Mouse (Mus musculus) lung, postnatal 0 days (tissue): ENCODE measurements around the gene Gm27021.

ENCODE experiments used
- CTCF ChIP-seq: IDR thresholded peaks from 2 replicates; pipeline ENCODE4 v1.5.1; 2016; ENCODE audit warnings: antibody characterized with exemption, mild to moderate bottlenecking
- EP300 ChIP-seq: IDR thresholded peaks from 2 replicates; pipeline ENCODE4 v1.6.1; 2016; ENCODE audit warnings: antibody characterized with exemption, mild to moderate bottlenecking, control low read depth

GRCm38 (mm10) chr8:120607460-120607859 lies 60.4 kb downstream of the Gm27021 start:
- TF ChIP-seq CTCF, result no peak
- TF ChIP-seq EP300, result no peak
